Mouse (Mus musculus) liver, postnatal 0 days (tissue): ENCODE measurements around the gene Hs3st2.

ENCODE experiments used
- CTCF ChIP-seq: sonication (generic); IDR thresholded peaks from 2 replicates; pipeline ENCODE4 v1.5.1; 2016; ENCODE audit warnings: antibody characterized with exemption, low read depth
- EP300 ChIP-seq: IDR thresholded peaks from 2 replicates; pipeline ENCODE4 v1.6.1; 2016; ENCODE audit warnings: antibody characterized with exemption, low read depth, mild to moderate bottlenecking

- no peak for TF ChIP-seq CTCF
- no peak for TF ChIP-seq EP300
Observed at GRCm38 (mm10) chr7:121441186-121441585, 49.5 kb downstream of the Hs3st2 start.
